Mouse (Mus musculus) spleen, postnatal 10 days (tissue): ENCODE data around the gene Zfp287.
A peak's percentile ranks its signal among the peaks of the same experiment; 100 is the strongest.

Experiments
- DNase-seq, 2 experiments: peaks; one replicate each; pipeline ENCODE4 v3.0.0; 2021 to 2022; ENCODE audit warnings: low spot score in 2 of 2

Zfp287 gene

DNA sequence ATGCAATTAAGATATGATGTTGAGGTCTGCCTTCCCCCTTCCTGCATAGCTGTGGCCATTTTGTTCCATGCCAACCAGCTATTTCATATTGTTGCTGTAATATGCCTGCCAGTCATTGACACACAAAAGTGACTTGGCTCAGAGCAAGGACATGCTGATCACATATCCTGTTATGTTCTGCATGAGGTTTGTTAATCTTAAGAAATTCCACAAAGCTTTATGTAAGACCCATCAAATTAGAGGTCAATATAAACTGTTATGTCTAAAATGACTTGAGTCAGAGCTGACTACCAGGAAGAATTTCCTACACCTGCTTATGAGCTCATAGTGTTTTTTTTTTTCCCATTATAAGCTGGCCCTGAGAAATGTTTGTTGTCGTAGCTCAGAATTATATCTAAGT, 30.5 kb downstream of the Zfp287 start:
- no peak for DNase-seq

GRCm38 (mm10) chr11:62699749-62700148, 32.0 kb downstream of the Zfp287 start:
- DNase-seq, result no peak

GRCm38 (mm10) chr11:62695126-62695525, 36.6 kb downstream of the Zfp287 start:
- DNase-seq, result no peak

- DNase-seq, result peak in 1 of 2 experiments; percentile 27
These were observed 38.2 kb downstream of the Zfp287 start for GRCm38 (mm10) chr11:62693299-62694184.

DNA sequence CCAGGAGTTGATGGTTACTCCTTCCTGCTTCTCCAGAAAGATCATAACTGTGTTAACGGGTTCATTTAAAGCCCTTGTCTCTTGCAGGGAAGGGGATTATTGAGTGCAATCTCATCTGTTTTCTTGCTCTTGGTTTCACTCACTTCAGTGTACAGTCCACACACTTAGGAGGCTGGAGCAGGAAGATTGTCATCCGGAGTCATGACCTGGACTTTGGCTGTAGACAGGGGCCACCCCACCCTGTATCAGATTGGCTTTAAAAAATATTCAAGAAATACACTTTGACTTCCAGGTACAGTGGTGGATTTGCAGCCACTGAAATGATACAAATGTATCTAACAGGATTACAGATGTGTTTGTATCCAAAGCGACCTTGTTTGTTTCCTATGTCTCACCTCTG, 40.1 kb downstream of the Zfp287 start:
- no peak for DNase-seq

GRCm38 (mm10) chr11:62679954-62680353, 51.8 kb downstream of the Zfp287 start:
- no peak for DNase-seq

GRCm38 (mm10) chr11:62678778-62679354, 52.8 kb downstream of the Zfp287 start:
- no peak for DNase-seq

GRCm38 (mm10) chr11:62676290-62676596, 55.5 kb downstream of the Zfp287 start:
- no peak for DNase-seq

GRCm38 (mm10) chr11:62675480-62676289, 56.0 kb downstream of the Zfp287 start:
- peak in 1 of 2 experiments; percentile 51 for DNase-seq

- DNase-seq, result no peak
These were observed 61.7 kb downstream of the Zfp287 start for GRCm38 (mm10) chr11:62670006-62670405.

- no peak for DNase-seq
These were observed 62.2 kb downstream of the Zfp287 start for GRCm38 (mm10) chr11:62669471-62669870.

DNA sequence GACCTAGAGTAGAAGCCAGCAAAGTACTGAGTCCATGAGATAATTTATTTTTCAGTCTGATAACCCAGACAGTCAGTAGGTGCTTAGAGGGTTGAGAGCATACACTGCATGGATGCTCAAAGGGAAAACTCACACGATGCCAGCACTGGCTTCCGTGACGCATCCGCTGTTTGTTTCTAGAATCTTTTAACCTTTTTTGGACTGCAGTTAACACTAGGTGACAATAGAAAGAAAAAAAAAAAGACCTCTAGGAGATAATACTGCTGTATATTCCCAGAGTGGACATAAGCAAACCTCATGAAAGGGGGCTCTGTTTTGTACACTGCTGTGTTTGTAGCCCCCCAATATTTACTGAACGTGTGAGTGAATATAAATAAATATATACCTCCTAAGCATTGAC, 62.7 kb downstream of the Zfp287 start:
- DNase-seq, result no peak

GRCm38 (mm10) chr11:62664250-62664649, 67.5 kb downstream of the Zfp287 start:
- no peak for DNase-seq

GRCm38 (mm10) chr11:62660885-62661284, 70.8 kb downstream of the Zfp287 start:
- DNase-seq, result no peak

DNA sequence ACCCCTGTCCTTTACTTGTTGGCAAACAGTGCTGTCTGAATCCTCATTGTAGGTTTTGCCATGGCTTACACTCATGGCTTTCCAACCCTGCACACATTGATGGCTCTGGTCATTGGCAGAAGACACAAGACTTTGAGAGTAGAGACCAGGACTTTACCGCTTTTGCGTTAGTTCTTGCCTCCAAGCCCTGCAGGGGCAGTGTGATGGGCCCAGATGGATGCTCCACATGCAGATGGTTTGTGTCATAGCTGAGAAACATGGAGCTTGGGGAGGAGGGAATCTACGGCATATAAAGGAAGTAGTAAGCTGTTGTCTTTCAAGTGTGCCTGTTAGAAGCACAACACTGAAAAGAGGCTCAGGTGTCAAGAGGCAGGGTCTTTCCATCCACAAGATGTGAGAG, 79.6 kb downstream of the Zfp287 start:
- DNase-seq, result no peak

- no peak for DNase-seq
These were observed 80.1 kb downstream of the Zfp287 start for GRCm38 (mm10) chr11:62651563-62651962.
